Mouse (Mus musculus) lung, adult 2 months (tissue): Measurements from ENCODE around the gene Suz12.

ENCODE experiments used
- CTCF ChIP-seq: fragments of 200-500 bp; IDR thresholded peaks from 2 replicates; pipeline ENCODE4 v1.5.1; 2011; ENCODE audit warnings: mild to moderate bottlenecking, low read length, control low read depth; ENCODE audit not compliant: insufficient read depth
- POLR2A ChIP-seq: fragments of 200-500 bp; IDR thresholded peaks from 2 replicates; pipeline ENCODE4 v1.6.1; 2011; ENCODE audit warnings: low read depth, mild to moderate bottlenecking, control low read depth, low read length, borderline replicate concordance; ENCODE audit errors: extremely low read depth

DNA sequence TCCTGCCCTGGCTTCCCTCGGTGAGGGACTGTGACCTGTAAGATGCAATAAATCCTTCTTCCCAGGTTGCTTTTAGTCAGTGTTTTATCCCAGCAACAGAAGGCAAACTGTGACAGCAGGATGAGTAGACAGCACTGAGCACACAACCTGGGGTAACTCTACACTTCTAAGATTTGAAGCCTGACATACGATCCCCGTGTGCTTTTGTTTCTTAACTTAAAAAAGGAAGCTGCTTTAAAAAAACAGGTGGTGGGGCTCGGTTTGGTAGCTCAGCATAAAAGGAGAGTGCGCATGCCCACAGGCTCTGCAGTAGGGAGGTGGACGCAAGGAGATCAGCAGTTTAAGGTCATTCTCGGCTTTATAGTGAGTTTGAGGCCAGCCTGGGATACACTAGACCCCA, 59.5 kb downstream of the Suz12 start:
- TF ChIP-seq POLR2A (no peak), CTCF (no peak)
